Comparison of ENCODE assay signal across 9 mouse cellular contexts in the genomic region with DNA sequence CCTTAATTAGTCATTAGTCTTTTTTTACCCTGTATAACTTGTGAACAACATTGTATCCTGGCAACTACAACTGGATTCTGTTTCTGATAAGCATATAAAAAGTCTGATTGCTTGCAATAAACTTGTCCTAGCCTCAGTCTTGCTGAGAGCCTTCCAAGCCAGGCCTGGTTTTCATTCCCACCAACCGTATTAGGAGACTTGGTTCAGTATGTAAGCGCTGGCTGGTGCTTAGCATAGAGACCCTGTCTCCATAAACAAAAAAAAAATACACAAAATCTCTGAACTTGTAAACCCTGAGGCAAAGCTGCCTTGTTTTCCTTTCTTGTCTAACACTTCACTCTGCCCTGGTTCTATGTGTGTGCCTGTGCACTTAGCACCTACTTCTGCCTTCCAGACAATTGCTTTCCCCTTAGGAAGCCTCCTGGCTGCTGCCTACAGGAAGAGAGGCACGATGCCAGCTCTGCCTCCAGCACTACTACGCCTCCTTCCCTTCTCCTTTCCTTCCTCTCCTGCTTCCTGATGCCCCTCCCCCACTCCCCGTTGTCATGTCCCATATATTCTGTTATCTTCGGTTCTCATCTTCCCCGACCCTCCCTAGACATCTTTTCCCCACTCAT. TPM values are rescaled to one million over a fixed set of nuclear protein-coding genes. Genes with fewer than 3 reads are reported as not detected.
DNase-seq lines count a peak whose midpoint lies in the region; ATAC-seq and TF ChIP-seq lines count a peak whose summit lies in the region.
"Had no signal": no experiment of that assay in that cellular context is flagged by ENCODE, and none has a peak within 500 bp of the region (broad histone marks: within the 10 kb centered on the region; RNA-seq: fewer than 3 reads in every experiment).

No protein-coding gene starts in this region.

- no peak overlapping the region for H3K27ac ChIP-seq in forebrain, embryonic 14.5 days (ENCODE audit: low read depth, low read length)
- no peak overlapping the region for H3K27ac ChIP-seq in forebrain, embryonic 10.5 days
- no peak overlapping the region for H3K27ac ChIP-seq in left cerebral cortex, adult 2 months
- H3K27ac ChIP-seq: liver, embryonic 13.5 days had no signal

- no peaks in the 10 kb centered on the region for H3K4me1 ChIP-seq in forebrain, embryonic 14.5 days (ENCODE audit: control insufficient read depth, insufficient read depth, low read length)
- H3K4me1 ChIP-seq in forebrain, embryonic 10.5 days, result peaks cover 16% of the 10 kb centered on the region
- H3K4me1 ChIP-seq: liver, embryonic 13.5 days had no signal

- H3K27me3 ChIP-seq in forebrain, embryonic 14.5 days (replicated peaks; ENCODE audit: control insufficient read depth, insufficient read depth, low read length), result no peaks in the 10 kb centered on the region
- H3K27me3 ChIP-seq in forebrain, embryonic 10.5 days (ENCODE audit: poor library complexity, severe bottlenecking), result no peaks in the 10 kb centered on the region
- H3K27me3 ChIP-seq: liver, embryonic 13.5 days had no signal

- H3K4me2 ChIP-seq in forebrain, embryonic 14.5 days (ENCODE audit: low read length), result no peak overlapping the region
- H3K4me2 ChIP-seq: liver, embryonic 13.5 days had no signal

- no peak overlapping the region for H3K4me3 ChIP-seq in forebrain, embryonic 14.5 days (ENCODE audit: low read depth, low read length)
- no peak overlapping the region for H3K4me3 ChIP-seq in forebrain, embryonic 10.5 days
- H3K4me3 ChIP-seq in left cerebral cortex, adult 2 months, result no peak overlapping the region
- H3K4me3 ChIP-seq: liver, embryonic 13.5 days had no signal

- no peaks in the 10 kb centered on the region for H3K9me3 ChIP-seq in forebrain, embryonic 14.5 days (replicated peaks; ENCODE audit: control insufficient read depth, low read length)
- H3K9me3 ChIP-seq in forebrain, embryonic 10.5 days, result no peaks in the 10 kb centered on the region
- H3K9me3 ChIP-seq: liver, embryonic 13.5 days had no signal

- TF ChIP-seq CTCF in left cerebral cortex, adult 2 months (IDR thresholded peaks at IDR 0.05), result no peak

- H3K9ac ChIP-seq in forebrain, embryonic 14.5 days (ENCODE audit: low read length), result no peak overlapping the region
- H3K9ac ChIP-seq: liver, embryonic 13.5 days had no signal

- H3K36me3 ChIP-seq in forebrain, embryonic 14.5 days (ENCODE audit: control insufficient read depth, insufficient read depth, low read length), result no peaks in the 10 kb centered on the region
- no peaks in the 10 kb centered on the region for H3K36me3 ChIP-seq in forebrain, embryonic 10.5 days (replicated peaks)
- H3K36me3 ChIP-seq: liver, embryonic 13.5 days had no signal

- ATAC-seq in forebrain, embryonic 14.5 days, result no peak

- intact Hi-C loops in left cerebral cortex, adult 2 months (cut with DNase I), result no loop called here

- 66% methylated on average over 7 of the region's 7 CpGs for WGBS in forebrain, embryonic 14.5 days
- 70% methylated on average over 7 of the region's 7 CpGs for WGBS in forebrain, embryonic 10.5 days

- peak; percentile 33 for DNase-seq in forebrain, embryonic 14.5 days (ENCODE audit: low spot score)
- no peak for DNase-seq in forebrain, embryonic 10.5 days (ENCODE audit: extremely low spot score, low spot score)
- DNase-seq in left cerebral cortex, adult 2 months (ENCODE audit: extremely low spot score in 1 of 2, low spot score in 2 of 2), result peak; percentile 14 to 20
- DNase-seq in left cerebral cortex, adult 11 months (ENCODE audit: low spot score), result no peak
- peak; percentile 66 to 69 for DNase-seq in kidney, postnatal 25 days
- DNase-seq in right cerebral cortex, postnatal 10 days (ENCODE audit: low spot score in 2 of 2), result peak; percentile 52 to 56
- no peak for DNase-seq in layer of hippocampus, adult 9-11 months
- DNase-seq in MN1 (ENCODE audit: low spot score), result no peak
- DNase-seq: liver, embryonic 13.5 days had no signal

RNA-seq across cellular contexts. Expression of gene Svopl, which starts 14.8 kb away (rescaled TPM):
- 0.43 and 0.58 TPM in 2 replicates for polyA plus RNA-seq in forebrain, embryonic 14.5 days (2014; fragmentation: Nextera tagmentation; extraction: Ambion mirVana)
- 1.0 and 1.5 TPM in 2 replicates for polyA plus RNA-seq in forebrain, embryonic 10.5 days (2016; fragmentation: Nextera tagmentation; extraction: Ambion mirVana)
- total RNA-seq in left cerebral cortex, adult 2 months (2021), result under 1 TPM in 1 of 2 experiments, not detected in 1; 0.14 TPM
- polyA plus RNA-seq: liver, embryonic 13.5 days had no signal

Comparison
In these comparisons a context has a peak if more than half of its experiments do, and no peak if none do; other contexts are left out.
1. DNase-seq: peak in forebrain, embryonic 14.5 days (single experiment), left cerebral cortex, adult 2 months (2 of 2), kidney, postnatal 25 days (2 of 2) and right cerebral cortex, postnatal 10 days (2 of 2); none in forebrain, embryonic 10.5 days (single experiment), left cerebral cortex, adult 11 months (single experiment), layer of hippocampus, adult 9-11 months (single experiment) and MN1 (single experiment).